Comparison of ENCODE assay signal across 20 mouse cellular contexts in genomic region chr5:75788087-75788486, GRCm38 (mm10).
"Had no signal": no experiment of that assay in that cellular context is flagged by ENCODE, and none has a peak within 500 bp of the region (broad histone marks: within the 10 kb centered on the region; RNA-seq: fewer than 3 reads in every experiment).

No protein-coding gene starts in this region.

- DNase-seq: kidney, adult 8-10 months; kidney, postnatal 10 days; kidney, postnatal 36 days; layer of hippocampus, postnatal 36 days; liver, postnatal 0 days; lung, embryonic 14.5 days; retina, postnatal 1 day; right cerebral cortex, postnatal 25 days; spleen, adult 18-20 months; thymus, postnatal 25 days had no signal

- H3K4me3 ChIP-seq: kidney, embryonic 15.5 days; left cerebral cortex, adult 2 months; midbrain, embryonic 12.5 days; neural tube, embryonic 12.5 days; stomach, embryonic 15.5 days had no signal

- H3K9me3 ChIP-seq: kidney, embryonic 15.5 days; midbrain, embryonic 12.5 days; neural tube, embryonic 12.5 days; stomach, embryonic 15.5 days had no signal

- H3K36me3 ChIP-seq: kidney, embryonic 15.5 days; midbrain, embryonic 12.5 days; neural tube, embryonic 12.5 days; stomach, embryonic 15.5 days had no signal

- H3K27me3 ChIP-seq: kidney, embryonic 15.5 days; midbrain, embryonic 12.5 days; neural tube, embryonic 12.5 days; stomach, embryonic 15.5 days had no signal

- H3K4me2 ChIP-seq: kidney, embryonic 15.5 days; liver, embryonic 11.5 days; lung, embryonic 14.5 days; midbrain, embryonic 12.5 days; neural tube, embryonic 12.5 days; stomach, embryonic 15.5 days had no signal

- H3K4me1 ChIP-seq: kidney, embryonic 15.5 days; neural tube, embryonic 12.5 days; stomach, embryonic 15.5 days had no signal

- ATAC-seq: liver, postnatal 0 days; lung, postnatal 0 days; midbrain, embryonic 16.5 days had no signal

- H3K9ac ChIP-seq: kidney, embryonic 15.5 days; liver, embryonic 14.5 days; liver, postnatal 0 days; lung, embryonic 14.5 days; midbrain, embryonic 12.5 days; neural tube, embryonic 12.5 days; stomach, embryonic 15.5 days had no signal

- H3K27ac ChIP-seq: kidney, embryonic 15.5 days; left cerebral cortex, adult 2 months; liver, embryonic 14.5 days; macrophage; midbrain, embryonic 12.5 days; neural tube, embryonic 12.5 days; stomach, embryonic 15.5 days had no signal
